Mouse (Mus musculus): Measurements from ENCODE around the gene Uncx.

Gene Uncx

DNA sequence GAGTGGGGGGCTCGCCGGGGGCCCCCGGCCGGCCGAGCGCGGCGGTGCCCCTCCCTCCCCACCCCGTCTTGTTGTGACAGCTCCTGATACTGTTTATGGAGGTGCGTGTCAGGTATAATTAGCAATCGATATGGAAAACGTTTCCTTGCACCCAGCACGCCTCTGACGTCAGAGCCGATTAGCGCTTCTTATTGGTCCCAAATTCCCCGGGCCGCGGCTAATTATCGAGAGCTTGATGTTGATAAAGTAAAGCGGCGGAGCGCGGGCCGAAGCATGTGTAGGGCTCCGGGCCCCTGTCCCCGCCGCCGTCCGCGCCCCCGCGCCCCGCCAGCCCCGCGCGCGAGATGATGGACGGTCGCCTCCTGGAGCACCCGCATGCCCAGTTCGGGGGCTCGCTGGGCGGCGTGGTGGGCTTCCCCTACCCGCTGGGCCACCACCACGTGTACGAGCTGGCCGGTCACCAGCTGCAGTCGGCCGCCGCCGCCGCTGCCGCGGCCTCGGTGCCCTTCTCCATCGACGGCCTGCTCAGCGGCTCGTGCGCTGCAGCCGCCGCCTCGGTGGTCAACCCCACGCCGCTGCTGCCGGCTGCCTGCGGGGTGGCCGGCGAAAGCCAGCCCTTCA, 466 bp downstream of the Uncx start:
- DNase-seq (ENCODE audit: low spot score): no peak

DNA sequence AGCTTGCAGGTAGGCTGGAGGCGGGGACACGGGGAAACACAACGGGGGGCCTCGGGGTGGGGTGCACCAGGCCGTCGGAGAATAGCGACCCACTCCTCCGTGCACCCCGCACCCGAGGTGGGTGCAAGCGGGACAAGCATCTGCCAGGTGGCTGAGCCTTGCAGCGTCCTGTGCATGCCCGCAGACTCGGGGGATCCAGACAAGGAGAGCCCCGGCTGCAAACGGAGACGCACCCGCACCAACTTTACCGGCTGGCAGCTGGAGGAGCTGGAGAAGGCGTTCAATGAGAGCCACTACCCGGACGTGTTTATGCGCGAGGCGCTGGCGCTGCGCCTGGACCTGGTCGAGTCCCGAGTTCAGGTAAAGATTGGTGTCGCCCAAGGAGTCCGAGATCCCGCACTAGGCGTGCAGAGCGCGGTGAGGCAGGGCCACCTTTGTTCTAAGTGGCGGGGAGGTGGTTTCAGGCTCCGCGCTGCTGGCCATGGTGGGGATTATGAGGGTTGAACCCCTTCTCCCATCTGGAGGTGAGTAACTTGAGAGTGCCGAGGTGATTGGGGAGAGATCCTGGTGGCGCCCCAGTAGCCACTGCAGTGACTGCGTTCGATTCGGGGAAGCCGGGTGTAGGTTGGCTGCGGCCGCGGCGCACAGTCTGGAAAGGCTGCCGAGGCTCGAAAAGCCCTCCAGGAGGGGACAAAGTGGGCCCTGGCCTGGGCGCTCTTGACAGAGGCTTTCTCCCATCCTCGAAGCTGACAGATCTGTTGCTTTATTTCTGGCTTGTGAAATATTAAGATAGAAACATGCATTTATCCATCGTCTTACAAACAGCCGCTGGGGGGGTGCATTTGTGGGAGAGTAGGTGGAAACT, 1.2 kb downstream of the Uncx start:
- DNase-seq (ENCODE audit: low spot score): no peak

DNA sequence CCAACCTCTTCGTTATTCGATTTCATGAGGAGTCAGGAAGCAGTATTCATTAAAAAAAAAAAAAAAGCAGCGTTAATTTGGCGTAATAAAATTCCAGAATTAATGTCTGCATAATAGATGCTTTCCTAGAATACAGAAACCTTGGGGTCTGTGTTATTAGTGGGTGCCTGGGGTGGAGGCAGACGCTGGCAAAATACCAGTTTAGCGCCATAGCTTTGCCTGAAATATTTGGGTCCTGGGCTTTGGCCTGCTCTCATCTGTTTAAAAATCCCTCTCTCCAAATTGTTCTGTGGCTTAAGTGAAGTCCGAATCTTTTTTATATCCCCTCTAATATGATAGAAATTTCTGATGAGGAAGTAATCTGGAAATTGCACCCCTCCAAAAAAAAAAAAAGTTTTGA, 1.9 kb downstream of the Uncx start:
- no peak for DNase-seq (ENCODE audit: low spot score)

DNA sequence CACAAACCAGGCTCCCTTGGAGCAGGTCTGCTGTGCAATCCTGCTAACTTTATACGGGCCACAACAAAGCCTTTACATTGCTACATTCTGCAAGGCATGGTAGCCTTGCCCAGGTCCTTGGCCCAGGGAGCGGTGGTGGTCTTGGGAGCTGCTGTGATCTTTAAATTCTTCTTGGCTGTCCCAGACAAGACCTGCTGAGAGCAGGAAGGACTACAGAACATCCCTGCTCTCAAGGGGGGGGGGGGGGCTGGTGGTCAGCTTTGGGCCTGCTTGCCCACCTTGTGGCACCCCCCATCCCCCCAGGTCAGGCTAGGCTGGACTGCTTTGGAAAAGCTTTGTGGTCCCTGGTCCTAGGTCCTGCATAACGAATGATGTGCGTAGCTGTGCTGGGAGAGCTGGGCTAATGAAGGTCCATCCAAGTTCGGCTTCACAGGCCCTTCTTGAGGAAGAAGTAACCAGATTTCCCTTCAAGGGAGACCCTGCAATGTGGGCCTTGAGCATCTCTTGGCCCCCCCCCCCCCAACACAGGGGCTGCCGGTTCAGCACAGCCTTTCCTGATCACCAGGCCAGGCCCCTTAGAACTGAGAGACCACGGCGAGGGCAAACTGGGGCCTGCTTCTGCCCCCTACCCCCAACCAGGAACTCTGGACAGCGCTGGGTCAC, 2.5 kb downstream of the Uncx start:
- DNase-seq (ENCODE audit: low spot score): no peak

DNA sequence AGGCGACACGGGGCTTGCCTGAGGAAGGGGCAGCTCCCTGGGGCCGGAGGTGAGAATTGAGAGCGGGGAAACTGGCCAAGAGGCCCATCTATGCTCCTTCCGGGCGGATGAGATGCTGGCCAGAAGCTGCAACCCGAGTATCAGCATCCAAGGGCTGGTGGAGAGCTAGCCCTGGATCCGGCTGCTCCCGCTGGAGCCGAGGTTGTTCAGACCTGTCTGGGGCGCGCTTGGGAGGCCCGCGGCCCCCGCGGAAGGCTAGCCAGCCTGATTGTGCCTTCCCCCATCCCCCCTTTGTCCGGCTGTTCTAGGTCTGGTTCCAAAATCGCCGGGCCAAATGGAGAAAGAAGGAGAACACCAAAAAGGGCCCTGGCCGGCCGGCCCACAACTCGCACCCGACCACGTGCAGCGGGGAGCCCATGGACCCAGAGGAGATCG, 3.1 kb downstream of the Uncx start:
- no peak for DNase-seq (ENCODE audit: low spot score)

DNA sequence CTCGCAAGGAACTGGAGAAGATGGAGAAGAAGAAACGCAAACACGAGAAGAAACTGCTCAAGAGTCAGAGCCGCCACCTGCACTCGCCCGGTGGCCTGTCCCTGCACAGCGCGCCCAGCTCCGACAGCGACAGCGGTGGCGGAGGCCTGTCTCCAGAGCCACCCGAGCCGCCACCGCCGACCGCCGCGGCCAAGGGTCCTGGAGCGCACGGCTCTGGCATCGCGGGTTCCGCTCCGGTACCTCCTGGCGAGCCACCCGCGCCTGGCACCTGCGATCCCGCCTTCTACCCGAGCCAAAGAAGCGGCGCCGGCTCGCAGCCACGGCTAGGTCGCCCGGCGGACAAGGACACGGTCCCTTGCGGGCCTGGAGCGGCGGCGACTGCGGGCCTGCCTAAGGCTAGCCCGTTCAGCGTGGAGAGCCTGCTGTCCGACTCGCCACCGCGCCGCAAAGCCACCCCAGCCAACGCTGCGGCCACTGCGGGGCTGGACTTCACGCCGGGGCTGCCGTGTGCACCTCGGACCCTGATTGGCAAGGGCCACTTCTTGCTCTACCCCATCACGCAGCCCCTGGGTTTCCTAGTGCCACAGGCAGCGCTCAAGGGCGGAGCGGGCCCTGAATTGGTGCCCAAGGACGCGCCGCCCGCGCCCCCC, 3.6 kb downstream of the Uncx start:
- DNase-seq (ENCODE audit: low spot score): no peak

DNA sequence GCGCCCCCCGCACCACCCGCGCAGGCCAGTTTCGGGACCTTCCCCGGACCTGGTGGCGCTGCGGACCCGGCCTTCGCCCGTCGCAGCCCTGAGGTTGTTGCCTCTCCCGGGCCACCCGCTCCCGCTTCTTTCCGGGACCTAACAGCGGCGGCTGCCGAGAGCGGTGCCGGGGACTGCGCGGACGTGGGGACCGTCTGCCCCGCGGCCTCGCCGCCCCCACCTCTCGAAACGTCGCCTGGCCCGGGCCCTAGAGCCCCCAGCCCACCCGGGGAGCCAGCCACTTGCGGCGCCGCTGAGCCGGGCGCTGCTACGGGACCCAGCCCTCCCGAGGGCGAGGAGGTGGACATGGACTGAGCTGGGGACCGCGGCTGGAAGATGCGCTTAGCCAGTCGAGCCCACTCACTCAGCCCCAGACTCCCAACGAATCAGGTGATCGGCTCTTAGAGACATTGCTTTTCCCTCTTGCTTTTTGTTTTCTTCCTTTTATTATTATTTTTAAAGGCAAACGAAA, 4.2 kb downstream of the Uncx start:
- DNase-seq (ENCODE audit: low spot score): no peak

DNA sequence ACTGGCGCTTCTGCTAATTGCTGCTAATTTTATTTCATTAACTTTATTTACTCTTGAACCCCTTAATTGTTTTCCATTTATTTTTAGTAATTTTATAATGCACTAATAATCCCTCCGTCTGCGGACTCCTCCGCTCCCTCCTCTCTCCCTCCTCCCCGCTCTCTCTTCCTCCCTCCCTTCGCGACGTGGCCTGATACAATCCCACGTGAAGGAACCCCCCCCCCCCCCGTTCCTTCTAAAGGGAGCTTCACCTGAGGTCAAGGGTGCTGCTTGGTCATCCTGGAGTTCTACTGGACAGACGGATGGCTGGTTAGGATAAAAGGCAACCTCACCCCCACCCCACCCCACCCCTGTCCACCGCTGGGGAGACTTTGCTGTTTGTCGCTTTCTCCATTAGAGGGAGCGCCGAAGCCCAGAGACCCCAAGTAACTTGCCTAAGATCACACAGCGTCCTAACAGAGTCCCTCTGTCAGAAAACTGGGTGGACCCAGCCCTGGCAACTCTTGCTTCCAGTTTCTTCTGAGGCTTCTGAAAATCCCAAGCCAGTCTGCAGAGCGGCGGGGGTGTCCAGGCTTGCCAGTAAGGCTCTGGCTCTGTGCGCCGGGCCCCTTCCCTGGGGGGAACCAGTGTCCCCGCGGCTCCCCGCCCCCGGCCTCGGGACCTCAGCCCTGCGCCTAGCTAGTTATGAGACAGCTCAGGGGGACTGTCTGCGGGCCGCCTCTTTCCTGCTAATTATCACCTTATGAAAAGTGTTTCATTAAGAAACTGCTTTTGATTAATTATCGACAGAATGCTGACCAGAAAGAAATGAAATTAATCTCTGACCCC, 10.4 kb downstream of the Uncx start:
- no peak for DNase-seq (ENCODE audit: low spot score)

DNA sequence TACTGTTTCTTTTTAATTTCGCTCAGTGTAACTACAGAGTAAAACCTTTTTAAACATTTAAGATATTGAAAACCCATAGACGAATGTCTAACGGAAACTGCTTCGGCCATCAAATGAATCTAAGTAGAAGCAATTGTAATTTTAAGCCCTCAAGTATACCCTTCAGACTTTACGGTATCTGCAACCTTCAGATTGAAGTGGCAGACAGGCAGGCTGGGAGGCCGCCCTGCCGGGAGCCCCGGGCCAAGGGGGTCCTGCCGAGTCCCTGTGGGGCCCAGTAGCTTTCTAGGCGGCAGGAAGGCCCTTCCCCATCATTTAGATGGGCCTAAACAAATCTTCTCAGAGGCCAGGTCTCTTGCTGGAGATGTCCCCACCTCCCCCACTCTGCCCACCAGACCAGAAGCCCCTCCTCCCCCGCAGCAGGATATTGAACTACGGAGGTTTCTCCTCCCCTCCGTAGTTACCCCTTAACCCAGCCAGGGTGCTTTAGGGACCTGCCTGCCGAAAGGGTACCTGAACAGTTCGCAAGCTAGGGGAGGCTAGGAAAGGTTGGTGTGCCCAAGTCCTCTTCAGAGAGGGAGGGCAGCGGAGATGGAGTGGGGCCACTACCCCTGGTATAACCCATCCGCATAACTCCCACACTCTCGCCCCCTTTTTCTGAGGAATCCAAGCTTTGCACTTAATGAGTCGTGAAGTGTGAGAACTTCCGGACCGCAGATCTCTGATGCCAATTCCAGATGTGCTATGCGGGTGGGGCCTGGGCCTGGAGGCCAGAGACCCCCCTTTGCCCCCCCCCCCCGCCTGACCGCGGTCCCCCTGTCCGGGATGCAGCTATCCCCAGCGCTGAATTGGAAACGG, 11.4 kb downstream of the Uncx start:
- no peak for DNase-seq (ENCODE audit: low spot score)

DNA sequence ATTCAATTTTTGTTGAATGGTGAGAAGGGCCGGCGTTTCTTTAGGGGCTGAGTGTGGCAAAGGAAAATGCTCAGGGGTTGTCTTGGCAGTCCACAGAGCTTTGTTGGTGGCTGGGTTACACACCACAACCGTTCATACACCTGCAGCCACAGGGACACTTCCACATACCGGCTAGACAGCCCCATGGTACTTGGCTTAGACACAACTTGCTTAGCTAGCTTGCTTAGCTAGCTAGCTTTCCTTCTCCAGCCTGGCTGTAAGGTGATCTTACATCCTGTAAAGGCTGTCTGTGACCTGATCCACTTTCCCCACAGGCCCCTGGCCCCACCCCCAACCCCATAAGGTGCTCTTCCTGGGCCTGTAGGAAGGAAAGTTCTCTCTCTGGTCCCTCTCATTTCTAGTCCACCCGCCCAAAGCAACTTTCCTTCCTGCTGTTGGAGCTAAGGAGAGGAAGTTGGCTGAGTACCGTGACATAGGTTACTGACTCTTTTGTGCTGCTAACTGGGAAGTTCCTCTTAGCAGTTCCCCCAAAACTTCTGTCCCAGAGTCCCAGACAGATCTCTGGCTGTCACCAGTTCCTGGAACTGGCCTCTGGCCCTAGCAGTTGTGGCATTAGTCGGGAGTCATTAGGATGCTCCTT, 12.3 kb downstream of the Uncx start:
- DNase-seq (ENCODE audit: low spot score): no peak

DNA sequence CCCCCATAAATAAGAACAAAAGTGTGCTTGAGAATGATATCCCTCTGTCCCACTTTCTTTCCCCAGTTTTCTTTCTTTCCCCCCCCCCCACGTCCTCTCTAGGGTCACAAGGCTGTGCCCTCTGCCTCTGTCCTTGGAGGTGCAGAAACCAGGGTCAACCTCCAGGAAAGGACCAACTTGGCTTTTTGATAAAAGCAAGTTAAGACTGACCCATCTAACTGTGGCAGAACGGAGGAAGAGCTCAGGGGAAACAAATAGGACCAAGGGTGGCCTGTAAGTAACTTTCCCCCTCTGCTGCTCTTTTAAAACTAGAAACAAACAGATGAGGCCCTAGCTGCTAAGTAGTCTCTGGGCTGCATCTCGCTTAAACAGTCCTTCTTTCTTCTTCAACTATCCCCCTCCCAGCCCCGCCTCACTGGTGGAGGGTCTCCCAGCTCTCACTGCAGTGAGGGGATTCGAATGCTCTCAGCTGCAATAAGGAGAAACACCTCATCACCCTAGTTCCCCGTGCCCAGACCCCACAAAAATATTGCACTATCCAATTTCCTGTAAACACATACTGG, 12.9 kb downstream of the Uncx start:
- no peak for DNase-seq (ENCODE audit: low spot score)

DNA sequence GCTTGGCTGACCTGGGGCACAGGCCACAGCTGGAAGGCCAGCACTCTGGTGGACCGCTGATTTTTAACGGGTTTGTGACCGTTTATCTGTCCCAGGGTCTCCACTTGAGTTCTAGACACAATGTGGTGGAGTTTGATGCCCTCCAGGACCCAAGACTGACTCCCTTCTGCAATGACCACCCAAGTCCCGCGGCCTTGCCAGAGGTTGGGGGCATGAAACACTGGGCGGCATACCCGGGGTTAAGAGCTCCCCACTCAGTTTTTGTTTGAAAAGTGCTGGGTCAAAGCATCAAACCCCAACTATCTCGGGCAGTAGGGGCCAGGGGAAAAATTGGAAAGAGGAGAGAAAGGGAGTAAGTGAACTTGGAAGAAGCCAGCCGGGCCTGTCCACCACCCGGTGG, 13.8 kb downstream of the Uncx start:
- no peak for DNase-seq (ENCODE audit: low spot score)

DNA sequence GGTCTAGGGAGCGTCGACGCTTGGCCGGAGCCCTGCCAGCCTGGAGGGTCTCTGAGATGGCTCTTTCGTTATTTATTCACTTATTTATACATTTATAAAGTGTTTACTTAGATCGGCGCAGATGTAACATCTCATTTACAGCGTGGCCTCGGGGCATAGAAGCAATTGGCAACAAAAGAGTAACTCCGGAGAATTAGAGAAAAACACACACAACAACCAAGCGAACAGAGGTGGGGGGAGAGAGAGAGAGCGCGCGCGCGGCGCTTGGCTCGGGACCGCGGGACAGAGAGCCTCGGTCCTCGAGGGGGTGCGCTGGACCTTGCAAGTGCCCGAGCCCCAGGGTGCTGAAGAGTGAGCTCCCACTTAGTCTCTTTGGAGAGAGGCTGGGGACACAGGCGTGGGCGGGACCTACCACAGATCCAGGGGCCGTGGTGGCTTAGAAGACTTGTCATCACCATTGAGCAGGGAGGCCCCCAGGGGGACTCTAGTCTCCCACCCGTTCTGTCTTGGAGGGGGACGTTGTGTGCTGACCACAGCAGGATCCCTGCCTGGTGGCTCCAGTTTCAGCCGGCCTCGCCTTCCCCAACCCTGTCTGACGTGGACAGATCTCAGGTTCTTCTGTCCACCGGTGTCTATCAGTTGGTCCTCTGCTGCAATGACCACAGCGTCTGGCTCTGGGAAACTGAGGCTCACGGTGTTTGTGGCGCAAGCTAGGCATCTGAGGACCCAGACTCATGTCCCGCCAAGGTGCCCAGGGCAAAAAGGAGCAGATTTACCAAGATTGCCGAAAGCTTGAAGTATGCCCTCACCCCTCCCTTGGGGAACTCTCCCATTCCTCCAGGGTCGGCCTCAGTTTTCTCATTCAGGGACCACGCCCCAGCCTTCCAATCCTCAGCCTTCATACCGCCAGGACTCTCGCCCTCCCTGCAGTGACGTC, 14.5 kb downstream of the Uncx start:
- no peak for DNase-seq (ENCODE audit: low spot score)

DNA sequence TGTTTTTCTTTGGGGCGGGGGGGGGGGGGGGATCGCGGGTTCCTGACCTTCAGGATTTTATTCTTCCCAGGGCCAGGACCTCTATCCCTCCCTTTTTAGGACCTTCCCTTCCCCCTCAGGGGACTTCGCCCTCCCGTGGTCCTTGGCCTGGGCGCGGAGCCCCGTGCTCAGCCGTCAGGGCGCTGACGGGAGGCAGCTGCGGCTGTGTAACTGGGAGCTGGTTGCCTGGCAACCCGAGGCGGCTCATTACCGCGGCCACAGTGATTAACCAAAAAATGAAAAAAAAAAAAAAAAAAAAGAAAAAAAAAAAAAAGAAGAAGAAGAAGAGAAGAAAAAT, 15.1 kb downstream of the Uncx start:
- DNase-seq (ENCODE audit: low spot score): no peak

DNA sequence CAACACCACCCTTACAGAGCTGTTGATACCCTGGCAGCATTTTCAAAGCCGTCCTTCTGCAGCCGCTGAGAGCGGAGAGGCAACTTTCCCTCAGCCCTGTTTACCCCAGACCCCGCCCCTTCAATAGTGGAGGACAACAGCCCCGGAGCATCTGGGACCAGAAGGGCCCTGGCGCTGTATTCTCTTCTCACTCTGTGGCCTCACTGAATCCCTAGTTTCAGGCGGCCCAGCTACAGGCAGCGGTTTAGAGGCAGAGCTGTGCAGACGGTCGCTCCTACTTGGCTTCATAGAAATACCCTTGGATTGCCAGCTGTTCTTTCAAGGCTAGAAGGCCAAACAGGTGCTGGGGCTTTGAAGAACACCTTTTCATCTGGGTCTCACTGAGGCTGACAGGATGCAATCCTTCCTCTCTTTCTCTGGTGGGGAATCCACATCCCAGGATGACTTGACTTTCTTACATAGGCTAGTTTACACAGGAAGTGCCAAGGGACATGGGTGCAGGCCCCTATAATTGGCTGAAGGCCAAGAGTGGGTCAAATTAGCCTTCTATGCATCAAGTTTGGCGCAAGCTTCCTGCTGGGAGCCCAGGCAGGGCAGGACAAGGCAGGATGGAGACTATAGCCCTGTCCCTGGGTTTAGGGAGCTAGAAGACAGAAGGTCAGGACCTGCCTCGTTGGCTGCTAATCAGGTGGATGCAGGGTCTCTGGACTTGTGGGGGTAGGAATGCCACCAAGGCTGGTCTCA, 15.8 kb downstream of the Uncx start:
- no peak for DNase-seq (ENCODE audit: low spot score)

DNA sequence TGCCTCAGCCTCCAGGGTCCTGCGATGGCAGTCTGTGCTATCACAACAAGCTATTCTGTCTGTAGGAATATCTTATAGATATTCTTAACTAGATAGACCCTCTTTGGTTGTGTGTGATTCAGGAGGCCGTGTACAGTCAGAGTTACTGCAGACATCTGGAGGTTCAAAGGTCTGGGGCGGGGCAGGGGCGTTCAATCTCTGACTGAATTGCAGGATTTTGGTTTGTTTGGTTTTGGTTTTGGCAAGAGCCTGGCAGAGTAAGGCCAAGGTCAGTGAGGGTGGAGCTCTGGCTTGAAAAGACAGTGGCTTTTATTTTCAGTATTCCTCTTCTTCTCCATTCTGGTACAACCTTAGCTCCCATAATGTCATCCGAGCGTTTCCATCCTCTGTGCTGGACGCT, 16.5 kb downstream of the Uncx start:
- DNase-seq (ENCODE audit: low spot score): no peak

DNA sequence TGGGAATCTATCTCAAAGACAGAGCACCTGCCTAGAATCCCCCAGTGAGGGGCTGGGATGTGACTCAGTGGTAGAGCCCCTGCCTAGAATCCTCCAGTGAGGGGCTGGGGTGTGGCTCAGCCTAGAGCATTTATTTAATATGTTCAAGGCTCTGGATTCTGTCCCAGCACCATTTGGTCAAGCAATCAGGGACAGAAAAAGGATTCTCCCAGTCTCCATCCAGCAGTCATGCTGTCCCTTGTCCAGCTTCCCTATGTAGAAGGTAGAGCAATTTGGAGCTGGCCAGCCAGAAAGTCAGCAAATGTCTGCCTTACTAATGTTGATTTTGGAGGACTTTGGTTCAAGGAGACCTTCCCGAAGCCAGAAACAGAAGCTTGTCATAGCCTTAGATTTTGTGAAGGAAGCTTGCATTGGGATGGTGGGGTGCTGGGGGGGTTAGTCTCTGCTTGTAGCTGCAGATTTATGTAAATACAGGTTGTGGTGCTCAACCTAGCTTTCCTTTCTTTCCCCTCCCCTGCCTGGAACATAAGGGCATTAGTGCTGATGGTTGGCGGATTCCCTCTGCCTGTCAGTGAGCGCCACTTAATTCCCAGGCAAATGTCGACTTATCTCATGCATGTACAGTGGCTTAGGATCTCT, 18.2 kb downstream of the Uncx start:
- DNase-seq (ENCODE audit: low spot score): no peak

DNA sequence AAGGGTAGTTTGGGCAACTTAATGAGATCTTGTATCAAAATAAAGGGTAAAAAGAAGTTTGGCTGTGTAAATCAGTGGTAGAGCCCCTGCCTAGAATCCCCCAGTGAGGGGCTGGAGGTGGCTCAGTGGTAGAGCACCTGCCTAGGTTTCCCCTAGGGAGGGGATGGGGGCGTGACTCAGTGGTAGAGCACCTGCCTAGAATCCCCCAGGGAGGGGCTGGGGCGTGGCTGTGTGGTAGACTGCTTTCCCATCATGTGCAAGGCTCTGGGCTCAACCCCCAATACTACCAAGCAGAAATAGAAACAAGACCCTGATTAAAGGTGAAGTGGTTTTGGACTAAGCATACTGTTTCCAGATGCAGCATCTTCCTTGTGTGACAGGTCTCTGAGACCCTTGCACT, 21.4 kb downstream of the Uncx start:
- DNase-seq (ENCODE audit: low spot score): no peak
